ENCODE assay signal across 34 mouse cellular contexts in the genomic region with DNA sequence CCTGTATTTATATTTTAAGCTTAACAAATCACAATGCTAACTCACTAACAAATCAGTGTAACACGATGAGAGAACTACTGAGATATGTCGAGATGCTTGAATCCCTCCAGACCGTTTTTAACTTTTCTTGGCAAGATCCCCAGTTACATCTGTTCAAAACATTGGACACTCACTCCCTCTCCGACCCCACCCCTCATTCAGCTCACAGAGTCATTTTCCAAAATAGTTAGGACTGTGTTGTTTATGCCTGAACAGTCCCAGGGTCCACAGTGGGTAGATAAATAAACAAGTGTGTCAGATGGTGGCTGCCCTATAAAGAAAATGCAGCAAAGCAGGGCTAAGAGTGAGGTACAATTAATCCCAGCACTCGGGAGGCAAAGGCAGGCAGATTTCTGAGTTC. TPM values are rescaled to one million over a fixed set of nuclear protein-coding genes. Genes with fewer than 3 reads are reported as not detected.
DNase-seq lines count a peak whose midpoint lies in the region; ATAC-seq and TF ChIP-seq lines count a peak whose summit lies in the region.
"Had no signal": no experiment of that assay in that cellular context is flagged by ENCODE, and none has a peak within 500 bp of the region (broad histone marks: within the 10 kb centered on the region; RNA-seq: fewer than 3 reads in every experiment).

No protein-coding gene starts in this region.

- TF ChIP-seq POLR2A in limb, embryonic 14.5 days (IDR thresholded peaks at IDR 0.05; ENCODE audit: borderline replicate concordance, extremely low read depth, insufficient read depth, insufficient read length), result no peak

- DNase-seq in embryonic facial prominence, embryonic 14.5 days (ENCODE audit: low spot score), result peak; percentile 62
- DNase-seq in embryonic facial prominence, embryonic 10.5 days (ENCODE audit: low spot score), result no peak
- DNase-seq in heart, adult 11 months, result peak; percentile 79
- no peak for DNase-seq in heart, embryonic 10.5 days (ENCODE audit: low spot score)
- DNase-seq in limb, embryonic 14.5 days (ENCODE audit: low spot score), result peak; percentile 60
- no peak for DNase-seq in limb, embryonic 10.5 days (ENCODE audit: low spot score)
- peak; percentile 36 for DNase-seq in lung, postnatal 0 days (ENCODE audit: low spot score)
- DNase-seq in lung, postnatal 25 days (ENCODE audit: low spot score), result no peak
- DNase-seq: adrenal gland, adult 2 months; adrenal gland, postnatal 14 days; cerebellum, adult 11-12 months; cerebellum, adult 8-10 months; cerebellum, postnatal 10 days; cerebellum, postnatal 36 days; embryo, embryonic 11 days; forebrain, postnatal 0 days; gastrocnemius, postnatal 14 days; heart, postnatal 14 days; heart, postnatal 4 days had no signal

- no peak overlapping the region for H3K9ac ChIP-seq in embryonic facial prominence, embryonic 14.5 days (ENCODE audit: low read depth, low read length)
- no peak overlapping the region for H3K9ac ChIP-seq in limb, embryonic 14.5 days (ENCODE audit: low read depth, low read length, severe bottlenecking)
- no peak overlapping the region for H3K9ac ChIP-seq in lung, postnatal 0 days (replicated peaks; ENCODE audit: low read depth)
- H3K9ac ChIP-seq: embryonic facial prominence, embryonic 15.5 days; forebrain, postnatal 0 days; heart, embryonic 13.5 days; hindbrain, embryonic 14.5 days had no signal

- TF ChIP-seq EP300 in lung, postnatal 0 days (IDR thresholded peaks at IDR 0.05), result no peak

- H3K4me3 ChIP-seq in embryonic facial prominence, embryonic 14.5 days (ENCODE audit: low read depth, low read length), result no peak overlapping the region
- H3K4me3 ChIP-seq in embryonic facial prominence, embryonic 10.5 days, result no peak overlapping the region
- H3K4me3 ChIP-seq in heart, embryonic 10.5 days, result no peak overlapping the region
- H3K4me3 ChIP-seq in limb, embryonic 14.5 days (replicated peaks; ENCODE audit: low read length), result no peak overlapping the region
- H3K4me3 ChIP-seq in limb, embryonic 10.5 days, result no peak overlapping the region
- no peak overlapping the region for H3K4me3 ChIP-seq in lung, postnatal 0 days (ENCODE audit: low read depth, low read length)
- H3K4me3 ChIP-seq: embryonic facial prominence, embryonic 15.5 days; heart, embryonic 13.5 days had no signal

- 54% methylated on average over 5 of the region's 5 CpGs for WGBS in embryonic facial prominence, embryonic 14.5 days
- WGBS in embryonic facial prominence, embryonic 10.5 days, result 84% methylated on average over 5 of the region's 5 CpGs
- WGBS in heart, embryonic 10.5 days, result 72% methylated on average over 5 of the region's 5 CpGs
- 73% methylated on average over 5 of the region's 5 CpGs for WGBS in limb, embryonic 14.5 days
- 83% methylated on average over 5 of the region's 5 CpGs for WGBS in limb, embryonic 10.5 days
- 47% methylated on average over 5 of the region's 5 CpGs for WGBS in lung, postnatal 0 days

- no peaks in the 10 kb centered on the region for H3K27me3 ChIP-seq in embryonic facial prominence, embryonic 14.5 days (replicated peaks; ENCODE audit: control insufficient read depth, insufficient read depth, low read length)
- no peaks in the 10 kb centered on the region for H3K27me3 ChIP-seq in embryonic facial prominence, embryonic 10.5 days (replicated peaks; ENCODE audit: low read depth, poor library complexity, severe bottlenecking)
- no peaks in the 10 kb centered on the region for H3K27me3 ChIP-seq in heart, embryonic 10.5 days (ENCODE audit: insufficient read depth, poor library complexity, severe bottlenecking)
- H3K27me3 ChIP-seq in limb, embryonic 14.5 days (ENCODE audit: control insufficient read depth, insufficient read depth, low read length), result no peaks in the 10 kb centered on the region
- no peaks in the 10 kb centered on the region for H3K27me3 ChIP-seq in limb, embryonic 10.5 days (ENCODE audit: low read depth, poor library complexity, severe bottlenecking)
- no peaks in the 10 kb centered on the region for H3K27me3 ChIP-seq in lung, postnatal 0 days (replicated peaks; ENCODE audit: insufficient read depth, low read length)
- H3K27me3 ChIP-seq: embryonic facial prominence, embryonic 15.5 days; heart, embryonic 13.5 days had no signal

- no peak overlapping the region for H3K27ac ChIP-seq in embryonic facial prominence, embryonic 14.5 days (replicated peaks; ENCODE audit: low read depth, low read length)
- H3K27ac ChIP-seq in embryonic facial prominence, embryonic 10.5 days (replicated peaks), result no peak overlapping the region
- H3K27ac ChIP-seq in heart, embryonic 10.5 days, result no peak overlapping the region
- H3K27ac ChIP-seq in limb, embryonic 14.5 days (replicated peaks; ENCODE audit: low read depth, low read length), result no peak overlapping the region
- no peak overlapping the region for H3K27ac ChIP-seq in limb, embryonic 10.5 days
- no peak overlapping the region for H3K27ac ChIP-seq in lung, postnatal 0 days (ENCODE audit: low read length)
- H3K27ac ChIP-seq: embryonic facial prominence, embryonic 15.5 days; heart, embryonic 13.5 days; hindbrain, embryonic 14.5 days; hindbrain, postnatal 0 days had no signal

- no peak for ATAC-seq in embryonic facial prominence, embryonic 14.5 days (ENCODE audit: low read depth)
- no peak for ATAC-seq in limb, embryonic 14.5 days (ENCODE audit: low FRiP score, low read depth)
- ATAC-seq in lung, postnatal 0 days, result no peak
- ATAC-seq: forebrain, embryonic 14.5 days; hindbrain, postnatal 0 days; inflammation-experienced regulatory T-cells, adult 6 months; intestine, embryonic 16.5 days had no signal

- no peak for TF ChIP-seq CTCF in lung, postnatal 0 days (IDR thresholded peaks at IDR 0.05)

- H3K9me3 ChIP-seq in embryonic facial prominence, embryonic 14.5 days (ENCODE audit: control insufficient read depth, low read length), result no peaks in the 10 kb centered on the region
- no peaks in the 10 kb centered on the region for H3K9me3 ChIP-seq in embryonic facial prominence, embryonic 10.5 days
- H3K9me3 ChIP-seq in heart, embryonic 10.5 days, result no peaks in the 10 kb centered on the region
- no peaks in the 10 kb centered on the region for H3K9me3 ChIP-seq in limb, embryonic 14.5 days (ENCODE audit: control insufficient read depth, low read length)
- no peaks in the 10 kb centered on the region for H3K9me3 ChIP-seq in limb, embryonic 10.5 days (replicated peaks)
- no peaks in the 10 kb centered on the region for H3K9me3 ChIP-seq in lung, postnatal 0 days (ENCODE audit: low read length)
- H3K9me3 ChIP-seq: embryonic facial prominence, embryonic 15.5 days; heart, embryonic 13.5 days had no signal

- H3K4me1 ChIP-seq in embryonic facial prominence, embryonic 14.5 days (ENCODE audit: control insufficient read depth, insufficient read depth, low read length), result no peaks in the 10 kb centered on the region
- H3K4me1 ChIP-seq in embryonic facial prominence, embryonic 10.5 days, result no peaks in the 10 kb centered on the region
- H3K4me1 ChIP-seq in heart, embryonic 10.5 days, result 0 out of 2 replicates have a peak, but pooled peaks cover 4% of the 10 kb centered on the region
- no peaks in the 10 kb centered on the region for H3K4me1 ChIP-seq in limb, embryonic 14.5 days (ENCODE audit: control insufficient read depth, insufficient read depth, low read length)
- no peaks in the 10 kb centered on the region for H3K4me1 ChIP-seq in limb, embryonic 10.5 days
- H3K4me1 ChIP-seq in lung, postnatal 0 days (ENCODE audit: insufficient read depth, low read depth, low read length), result no peaks in the 10 kb centered on the region
- H3K4me1 ChIP-seq: embryonic facial prominence, embryonic 15.5 days; heart, embryonic 13.5 days had no signal

- H3K4me2 ChIP-seq in embryonic facial prominence, embryonic 14.5 days (ENCODE audit: low read depth, low read length), result no peak overlapping the region
- no peak overlapping the region for H3K4me2 ChIP-seq in limb, embryonic 14.5 days (replicated peaks; ENCODE audit: low read depth, low read length, severe bottlenecking)
- H3K4me2 ChIP-seq in lung, postnatal 0 days (replicated peaks; ENCODE audit: low read depth, low read length), result no peak overlapping the region
- H3K4me2 ChIP-seq: embryonic facial prominence, embryonic 15.5 days; heart, embryonic 13.5 days; hindbrain, embryonic 14.5 days had no signal

- no peaks in the 10 kb centered on the region for H3K36me3 ChIP-seq in embryonic facial prominence, embryonic 14.5 days (ENCODE audit: control insufficient read depth, insufficient read depth, low read length)
- no peaks in the 10 kb centered on the region for H3K36me3 ChIP-seq in embryonic facial prominence, embryonic 10.5 days (replicated peaks)
- H3K36me3 ChIP-seq in heart, embryonic 10.5 days, result no peaks in the 10 kb centered on the region
- H3K36me3 ChIP-seq in limb, embryonic 14.5 days (ENCODE audit: control insufficient read depth, insufficient read depth, low read length), result no peaks in the 10 kb centered on the region
- H3K36me3 ChIP-seq in limb, embryonic 10.5 days, result no peaks in the 10 kb centered on the region
- H3K36me3 ChIP-seq in lung, postnatal 0 days (ENCODE audit: insufficient read depth, low read length), result no peaks in the 10 kb centered on the region
- H3K36me3 ChIP-seq: embryonic facial prominence, embryonic 15.5 days; heart, embryonic 13.5 days had no signal

RNA-seq across cellular contexts. Expression of a gene that starts 18.5 kb away (rescaled TPM):
- polyA plus RNA-seq in embryonic facial prominence, embryonic 14.5 days (2014; fragmentation: Nextera tagmentation; extraction: Ambion mirVana), result 3.2 and 3.8 TPM in 2 replicates
- polyA plus RNA-seq in embryonic facial prominence, embryonic 10.5 days (2016; fragmentation: Nextera tagmentation; extraction: Ambion mirVana), result 1.6 and 2.8 TPM in 2 replicates
- 1.4 and 2.0 TPM in 2 replicates for polyA plus RNA-seq in heart, embryonic 10.5 days (2016; fragmentation: Nextera tagmentation; extraction: Ambion mirVana)
- 3.5 TPM in 2 replicates for polyA plus RNA-seq in limb, embryonic 14.5 days (2012; rRNA removed)
- 1.9 and 2.7 TPM in 2 replicates for polyA plus RNA-seq in limb, embryonic 14.5 days (2014; fragmentation: Nextera tagmentation; extraction: Ambion mirVana)
- polyA plus RNA-seq in limb, embryonic 10.5 days (2016; fragmentation: Nextera tagmentation; extraction: Ambion mirVana), result 0.15 and 0.30 TPM in 2 replicates
- polyA plus RNA-seq in lung, postnatal 0 days (2015; fragmentation: Nextera tagmentation; extraction: Ambion mirVana), result 9.4 and 10.2 TPM in 2 replicates
- polyA plus RNA-seq: inflammation-experienced regulatory T-cells, adult 6 months had no signal

RNA-seq across cellular contexts. Expression of a gene that starts 29.7 kb away (rescaled TPM):
- polyA plus RNA-seq in embryonic facial prominence, embryonic 14.5 days (2014; fragmentation: Nextera tagmentation; extraction: Ambion mirVana), result 0.28 TPM in 1 of 2 replicates, not detected in the other
- not detected in 2 replicates for polyA plus RNA-seq in embryonic facial prominence, embryonic 10.5 days (2016; fragmentation: Nextera tagmentation; extraction: Ambion mirVana)
- polyA plus RNA-seq in heart, embryonic 10.5 days (2016; fragmentation: Nextera tagmentation; extraction: Ambion mirVana), result not detected in 2 replicates
- not detected in 2 replicates for polyA plus RNA-seq in limb, embryonic 14.5 days (2012; rRNA removed)
- not detected in 2 replicates for polyA plus RNA-seq in limb, embryonic 14.5 days (2014; fragmentation: Nextera tagmentation; extraction: Ambion mirVana)
- polyA plus RNA-seq in limb, embryonic 10.5 days (2016; fragmentation: Nextera tagmentation; extraction: Ambion mirVana), result not detected in 2 replicates
- polyA plus RNA-seq in lung, postnatal 0 days (2015; fragmentation: Nextera tagmentation; extraction: Ambion mirVana), result not detected in 2 replicates
- polyA plus RNA-seq: adrenal gland, adult 2 months; brain, embryonic 14.5 days; cortical plate, adult 2 months; embryonic facial prominence, embryonic 11.5 days; embryonic facial prominence, embryonic 15.5 days; forebrain, embryonic 11.5 days; forebrain, embryonic 14.5 days; frontal cortex, adult 2 months; gonadal fat pad, adult 2 months; heart, embryonic 13.5 days; heart, embryonic 16.5 days; hindbrain, embryonic 11.5 days; inflammation-experienced regulatory T-cells, adult 6 months; intestine, embryonic 16.5 days had no signal

Comparison
In these comparisons a context has a peak if more than half of its experiments do, and no peak if none do; other contexts are left out.
1. DNase-seq: peak in embryonic facial prominence, embryonic 14.5 days (single experiment), heart, adult 11 months (single experiment), limb, embryonic 14.5 days (single experiment) and lung, postnatal 0 days (single experiment); none in embryonic facial prominence, embryonic 10.5 days (single experiment), heart, embryonic 10.5 days (single experiment), limb, embryonic 10.5 days (single experiment) and lung, postnatal 25 days (single experiment).